Mouse (Mus musculus) neural tube, embryonic 10.5 days (tissue): ENCODE measurements around the gene Sec31b.

Source experiments
- DNase-seq: peaks from one replicate; pipeline ENCODE4 v3.0.0-alpha.2; 2017; ENCODE audit warnings: low spot score; ENCODE audit errors: extremely low spot score

Gene Sec31b

GRCm38 (mm10) chr19:44545321-44546041 lies at the start of gene Sec31b:
Sec31b (minus strand) TSS chr19:44545864.
- DNase-seq, result peak; percentile 81

GRCm38 (mm10) chr19:44594180-44594579 lies 48.5 kb upstream of the Sec31b start:
- no peak for DNase-seq

DNA sequence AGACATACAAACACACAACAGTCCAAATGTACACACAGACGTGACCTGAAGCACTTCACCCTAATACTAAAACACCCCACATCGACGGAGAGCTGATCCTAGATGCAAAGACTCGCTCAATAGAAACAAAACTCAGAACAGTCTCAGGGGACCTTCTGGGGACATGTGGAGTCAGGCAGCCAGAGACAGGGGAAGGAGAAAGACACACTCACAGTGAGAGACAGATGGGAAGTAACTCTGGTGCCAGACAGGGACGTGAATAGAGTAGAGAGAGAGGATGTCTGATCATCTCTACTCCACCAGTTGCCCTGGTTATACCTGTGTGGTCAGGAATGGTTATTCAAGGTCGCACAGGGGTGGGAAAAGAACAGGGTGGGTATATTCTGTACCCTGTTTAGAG lies 46.0 kb upstream of the Sec31b start:
- DNase-seq, result no peak

DNA sequence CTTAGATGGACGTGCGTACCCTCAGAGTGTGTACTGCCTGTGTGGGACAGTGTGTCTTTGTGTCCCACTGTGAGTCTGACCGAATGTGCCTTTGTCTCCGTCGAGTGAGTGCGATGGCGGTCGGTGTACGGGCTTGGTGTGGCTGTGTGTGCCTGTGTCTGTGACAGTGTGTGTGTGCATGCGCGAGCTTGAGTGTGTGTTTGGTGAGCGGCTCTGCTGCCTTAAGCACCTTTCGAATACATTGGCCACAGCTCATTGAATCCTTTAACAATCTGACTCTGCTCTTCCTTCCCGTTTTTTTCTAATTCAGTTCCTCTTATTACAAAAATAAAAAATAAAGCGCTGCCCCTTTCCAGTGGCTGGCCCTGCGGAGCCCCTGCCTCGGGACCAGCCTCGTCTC lies 45.3 kb upstream of the Sec31b start:
- no peak for DNase-seq

DNA sequence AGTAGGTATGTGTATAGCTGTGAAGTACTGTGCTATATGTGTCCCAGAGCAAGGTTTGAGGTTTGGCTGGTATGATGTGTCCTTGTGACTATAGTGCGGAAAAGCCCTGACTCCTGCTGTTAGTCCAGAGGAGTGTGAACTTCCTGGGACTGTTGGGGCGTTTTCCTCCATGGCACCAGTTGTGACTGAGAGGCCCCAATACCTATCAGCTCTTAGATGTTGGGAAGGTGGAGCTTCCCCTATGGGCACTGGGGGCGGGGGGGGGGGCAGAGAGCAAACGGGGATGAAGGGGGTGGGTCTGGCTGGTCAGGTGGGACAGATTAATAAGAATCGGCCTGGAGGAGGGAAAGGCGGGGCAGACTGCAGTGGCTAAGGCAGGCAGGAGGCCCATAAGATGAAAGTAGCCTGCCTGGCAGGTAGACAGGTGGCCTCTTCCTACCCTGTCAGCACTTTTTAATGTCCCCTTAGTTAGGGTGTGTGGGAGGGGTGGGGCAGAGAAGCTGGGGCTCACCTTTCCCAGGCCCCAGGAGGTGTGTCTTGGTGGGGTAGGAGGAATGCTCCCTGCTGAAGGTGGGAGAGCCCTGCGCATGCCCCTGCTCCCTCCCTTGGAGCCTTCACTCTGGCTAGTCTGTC lies 44.0 kb upstream of the Sec31b start:
- DNase-seq, result no peak

GRCm38 (mm10) chr19:44588036-44588435 lies 42.4 kb upstream of the Sec31b start:
- no peak for DNase-seq

DNA sequence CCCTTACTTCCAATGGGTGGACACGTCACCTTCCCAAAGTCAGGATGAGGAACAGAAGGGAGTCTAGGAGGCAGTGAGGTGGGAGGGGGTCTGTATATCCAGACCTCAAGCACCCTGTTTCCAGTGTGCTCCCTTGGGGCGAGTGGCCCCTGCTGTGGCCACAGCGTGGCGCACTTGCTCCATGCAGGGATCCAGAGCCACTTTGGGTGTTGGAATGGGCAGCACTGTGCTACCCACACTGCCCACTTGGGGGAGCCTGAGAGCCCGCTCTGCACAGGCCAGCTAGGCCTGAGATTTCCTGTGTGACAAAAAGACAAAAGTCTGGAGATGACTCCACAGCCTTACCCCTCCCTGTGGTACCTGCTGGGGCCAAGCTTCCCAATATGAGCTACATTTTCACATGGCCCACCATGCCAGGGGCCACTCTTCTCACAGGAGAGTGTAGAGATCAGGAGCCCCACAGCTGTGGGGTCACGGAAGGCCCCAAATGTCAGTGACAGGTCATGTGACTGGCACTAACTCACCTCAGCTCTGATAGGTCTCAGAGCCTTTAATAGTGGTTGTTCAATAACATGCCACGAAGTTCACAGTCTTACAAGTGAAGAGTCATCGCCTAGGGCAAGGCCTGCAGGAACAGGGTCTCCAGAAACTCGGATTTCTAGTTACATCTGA lies 37.1 kb upstream of the Sec31b start:
- DNase-seq, result peak; percentile 96

GRCm38 (mm10) chr19:44582103-44582502 lies 36.4 kb upstream of the Sec31b start:
- DNase-seq, result no peak

DNA sequence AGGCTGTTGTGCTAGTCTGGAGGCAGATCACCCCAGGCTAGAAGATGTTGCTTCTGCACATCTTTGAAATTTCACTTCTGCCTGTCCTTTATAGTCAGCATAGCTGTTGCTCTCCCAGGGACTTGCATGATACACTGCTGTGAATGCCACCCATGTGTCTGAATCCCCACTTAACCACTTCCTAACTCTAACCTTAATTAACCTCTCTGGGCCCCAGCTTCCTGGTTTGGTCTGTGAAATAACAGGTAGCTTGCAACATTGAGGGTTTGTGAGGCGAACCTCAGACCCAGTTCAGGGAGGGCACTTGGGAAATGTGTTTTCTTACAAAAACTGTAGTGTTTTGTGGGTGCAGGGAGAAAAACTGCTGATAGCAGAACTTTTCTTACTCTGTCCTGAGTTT lies 32.4 kb upstream of the Sec31b start:
- no peak for DNase-seq

- no peak for DNase-seq
Observed at GRCm38 (mm10) chr19:44576275-44576674, 30.6 kb upstream of the Sec31b start.

- no peak for DNase-seq
Observed at GRCm38 (mm10) chr19:44567763-44568162, 22.1 kb upstream of the Sec31b start.

- DNase-seq, result no peak
Observed at GRCm38 (mm10) chr19:44564006-44564405, 18.3 kb upstream of the Sec31b start.

DNA sequence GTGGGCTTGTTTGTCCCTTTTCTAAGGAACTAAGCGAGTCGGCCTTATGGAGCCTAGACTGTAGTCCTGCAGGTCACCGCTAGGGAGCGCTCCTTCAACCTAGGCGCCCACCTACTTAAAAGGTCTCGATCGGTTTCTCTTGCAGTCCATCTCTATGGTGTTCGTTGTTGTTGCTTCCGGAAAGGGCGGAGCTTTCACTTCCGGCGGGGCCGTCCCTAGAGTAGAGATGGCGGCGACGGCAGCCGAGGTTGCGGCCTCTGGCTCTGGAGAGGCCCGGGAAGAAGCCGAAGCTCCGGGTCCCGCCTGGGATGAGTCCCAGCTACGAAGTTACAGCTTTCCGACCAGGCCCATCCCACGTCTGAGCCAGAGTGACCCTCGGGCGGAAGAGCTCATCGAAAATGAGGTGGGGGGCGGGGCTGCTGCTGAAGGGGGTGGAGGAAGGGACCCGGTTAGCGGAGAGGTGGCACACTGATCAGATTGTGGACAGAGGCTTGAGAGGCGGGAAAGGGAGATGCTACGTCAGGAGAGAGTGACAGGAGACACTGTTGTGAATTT lies 17.1 kb upstream of the Sec31b start, which contains the start of gene Hif1an:
Hif1an (plus strand) TSS at position 199 of the 555 bp plus-strand sequence.
- DNase-seq, result peak; percentile 96

- peak; percentile 98 for DNase-seq
Observed at GRCm38 (mm10) chr19:44554861-44555590, 9.4 kb upstream of the Sec31b start, which contains the start of gene Ndufb8. Ndufb8 (minus strand) TSS chr19:44555440.

- DNase-seq, result no peak
Observed at GRCm38 (mm10) chr19:44554490-44554860, 8.8 kb upstream of the Sec31b start.

GRCm38 (mm10) chr19:44553286-44553685 lies 7.6 kb upstream of the Sec31b start:
- DNase-seq, result no peak

- DNase-seq, result no peak
Observed at GRCm38 (mm10) chr19:44552731-44553130, 7.1 kb upstream of the Sec31b start, which contains the start of gene Gm20538. Gm20538 (minus strand) TSS chr19:44552831.

- peak; percentile 75 for DNase-seq
Observed at GRCm38 (mm10) chr19:44544775-44545174, 889 bp downstream of the Sec31b start.

GRCm38 (mm10) chr19:44544372-44544771 lies 1.3 kb downstream of the Sec31b start:
- DNase-seq, result peak; percentile 20

DNA sequence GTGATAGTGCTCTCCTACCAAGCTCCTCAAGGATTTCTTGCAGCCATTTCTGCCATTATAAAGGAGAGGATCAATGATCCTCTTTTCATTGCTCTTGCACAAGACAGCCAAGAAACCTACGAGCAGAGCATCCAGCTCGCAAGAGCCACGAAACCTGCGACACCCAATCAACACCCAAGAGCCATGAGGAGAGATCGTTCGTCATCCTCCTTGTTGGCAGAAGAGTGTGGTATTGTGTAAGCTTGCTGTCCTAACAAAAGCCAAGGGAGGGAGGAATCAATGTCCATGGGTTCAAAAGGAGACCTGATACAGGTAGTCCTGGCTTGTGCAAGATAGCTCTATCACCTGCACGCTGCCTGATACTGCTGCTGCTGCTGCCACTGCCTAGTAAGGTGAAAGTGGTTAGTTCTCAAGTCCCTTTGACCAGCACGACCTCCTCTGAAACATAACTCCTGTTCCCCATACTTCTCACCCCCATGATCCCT lies 2.9 kb downstream of the Sec31b start:
- no peak for DNase-seq

GRCm38 (mm10) chr19:44537416-44537815 lies 8.2 kb downstream of the Sec31b start:
- DNase-seq, result no peak
